Mouse (Mus musculus) bone marrow, adult 2 months (tissue): Measurements from ENCODE around the gene Zfp286.

Experiments
- CTCF ChIP-seq: fragments of 200-500 bp; IDR thresholded peaks from 2 replicates; pipeline ENCODE4 v1.5.1; 2011; ENCODE audit warnings: low read length, control low read depth; ENCODE audit not compliant: control insufficient read depth, insufficient read depth
- POLR2A ChIP-seq: fragments of 200-500 bp; IDR thresholded peaks from 2 replicates; pipeline ENCODE4 v1.6.1; 2011; ENCODE audit warnings: low read depth, mild to moderate bottlenecking, control low read depth, low read length, borderline replicate concordance; ENCODE audit not compliant: control insufficient read depth

DNA sequence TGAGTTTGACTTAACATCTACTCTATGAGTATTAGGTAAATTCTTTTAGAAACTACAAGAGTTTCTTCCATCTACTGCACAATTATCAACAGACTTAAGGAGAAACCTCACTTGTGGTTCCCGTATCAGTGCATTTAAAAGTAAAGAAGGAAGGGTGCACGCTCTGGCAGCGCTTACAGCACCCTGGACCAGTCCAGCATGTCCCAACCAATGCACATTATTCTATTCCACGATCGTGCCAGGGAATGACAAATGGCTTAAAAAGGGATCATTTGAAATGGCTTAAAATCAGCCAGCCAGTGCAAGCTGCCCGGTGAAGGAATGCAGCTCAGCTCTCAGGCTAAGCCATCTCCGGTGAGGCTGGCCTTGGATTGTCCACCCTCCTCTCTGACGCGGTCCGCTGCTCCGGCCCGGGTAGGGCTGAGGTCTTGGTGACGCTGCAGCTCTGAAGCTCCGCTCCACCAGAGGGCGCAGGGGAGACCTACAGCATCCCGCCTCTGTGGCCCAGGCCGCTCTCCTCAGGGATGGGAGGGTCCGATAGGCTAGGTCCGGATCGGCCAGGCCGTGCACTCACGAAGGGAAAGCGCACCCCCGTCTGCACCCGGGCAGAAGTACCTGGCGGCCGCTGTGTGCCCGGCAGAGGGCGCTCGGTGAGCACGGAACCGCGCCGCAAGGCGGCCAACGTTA lies 32.7 kb downstream of the Zfp286 start:
- TF ChIP-seq POLR2A = peak; percentile 41; the same call in 1 of the 2 replicates
- peak; percentile 62 for TF ChIP-seq CTCF
